Mouse (Mus musculus) limb, embryonic 15.5 days (tissue): ENCODE results near the gene Thap12. TPM values are rescaled to one million over a fixed set of nuclear protein-coding genes. Genes with fewer than 3 reads are reported as not detected.
A peak's percentile ranks its signal among the peaks of the same experiment; 100 is the strongest.

Source experiments
- ATAC-seq: fragments of 200-750 bp; cut with Nextera tagmentation; 2 replicates; pipeline ENCODE4 v1.8.0; 2017; ENCODE audit warnings: low read depth, moderate TSS enrichment; ENCODE audit not compliant: insufficient number of reproducible peaks, low FRiP score, low TSS enrichment
- H3K27ac ChIP-seq: fragments of 300-500 bp; sonication (generic); 2 replicates; pipeline ENCODE4 v1.5.1; 2015; ENCODE audit warnings: moderate library complexity, mild to moderate bottlenecking, inconsistent platforms
- H3K27me3 ChIP-seq: fragments of 300-500 bp; sonication (generic); 2 replicates; pipeline ENCODE4 v1.6.1; 2015; ENCODE audit warnings: inconsistent platforms
- H3K36me3 ChIP-seq: fragments of 300-500 bp; sonication (generic); 2 replicates; pipeline ENCODE4 v1.6.1; 2015; ENCODE audit warnings: inconsistent platforms
- H3K4me1 ChIP-seq: fragments of 300-500 bp; sonication (generic); 2 replicates; pipeline ENCODE4 v1.6.1; 2015; ENCODE audit warnings: inconsistent platforms
- H3K4me2 ChIP-seq: fragments of 300-500 bp; sonication (generic); 2 replicates; pipeline ENCODE4 v1.6.1; 2015; ENCODE audit warnings: mild to moderate bottlenecking, inconsistent platforms
- H3K4me3 ChIP-seq: fragments of 300-500 bp; sonication (generic); 2 replicates; pipeline ENCODE4 v1.5.1; 2015; ENCODE audit warnings: mild to moderate bottlenecking, inconsistent platforms
- H3K9ac ChIP-seq: fragments of 300-500 bp; sonication (generic); 2 replicates; pipeline ENCODE4 v1.6.1; 2015; ENCODE audit warnings: inconsistent platforms
- H3K9me3 ChIP-seq: fragments of 300-500 bp; sonication (generic); 2 replicates; pipeline ENCODE4 v1.6.1; 2016; ENCODE audit warnings: inconsistent platforms
- WGBS: fragments of 180-500 bp; shearing (Covaris S2); methylation state at CpG from one replicate; pipeline ENCODE4 v1.1.7; 2015; 5-methylcytosine and 5-hydroxymethylcytosine counted together
- polyA plus RNA-seq: library from polyadenylated mRNA; unstranded; fragments of >200 nt; fragmentation: Nextera tagmentation; extraction: Ambion mirVana; gene quantifications from 2 replicates; pipeline ENCODE4 v1.2.1, GENCODE M21; 2015

Gene Thap12
- polyA plus RNA-seq = 49.9 and 57.0 TPM in 2 replicates

DNA sequence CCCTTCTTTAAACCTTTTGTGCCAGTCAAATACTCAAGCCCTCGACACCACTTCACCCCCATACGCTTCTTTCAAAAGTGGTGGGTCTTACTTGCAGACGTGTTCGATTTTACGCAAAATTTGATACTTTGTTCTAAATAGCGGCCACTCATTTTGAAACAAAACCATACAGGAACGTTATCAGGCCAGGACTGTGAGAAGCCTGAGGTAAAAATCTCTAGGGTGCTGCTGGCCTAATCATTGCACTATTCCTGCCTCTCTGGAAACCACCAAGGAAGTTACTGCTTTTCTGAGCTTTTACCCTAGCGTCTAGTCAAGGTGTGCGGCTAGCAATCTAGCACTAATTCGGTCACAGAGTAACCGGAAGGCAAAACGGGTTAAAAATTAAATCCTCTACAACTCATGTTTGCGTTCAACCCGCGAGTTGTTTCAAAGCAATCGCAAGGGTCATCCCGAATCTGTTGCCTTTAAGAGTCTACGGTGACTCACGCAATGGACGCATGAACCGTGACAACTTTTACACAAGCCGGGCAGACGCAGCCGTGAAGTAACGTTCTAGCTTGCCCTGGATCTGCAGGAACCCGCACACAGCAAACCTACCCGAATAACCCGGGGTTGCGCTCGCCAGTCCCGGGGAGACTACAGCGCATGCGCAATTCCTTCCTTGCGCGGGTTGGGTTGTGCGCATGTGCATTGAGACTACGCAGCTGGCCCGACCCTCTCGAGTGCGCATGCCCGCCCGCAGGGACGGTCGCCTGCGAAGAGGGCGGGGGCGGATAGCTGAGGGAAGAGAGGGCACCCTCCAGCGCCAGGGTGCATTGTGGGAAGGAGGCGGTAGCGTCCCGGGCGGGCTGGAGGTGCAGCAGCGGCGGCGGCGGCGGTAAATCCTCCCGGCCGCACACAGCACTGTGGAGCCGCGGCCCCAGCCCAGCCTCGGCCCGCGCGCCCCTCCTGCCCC lies at the start of gene Thap12:
Gene Thap12, plus strand, starts transcription at position 821 of the 958 bp plus-strand sequence.
- Histone ChIP-seq H3K4me3 (peak within 1 kb of the TSS; percentile 93), H3K9ac (peak within 1 kb of the TSS; percentile 92), H3K4me1 (peaks cover 23% of the 10 kb centered on the region), H3K4me2 (peak within 1 kb of the TSS; percentile 63), H3K36me3 (no peaks in the 10 kb centered on the region), H3K9me3 (no peaks in the 10 kb centered on the region), H3K27me3 (no peaks in the 10 kb centered on the region), H3K27ac (peak within 1 kb of the TSS; percentile 89)
- 3% methylated on average over 50 of the region's 65 CpGs for WGBS
- peak; percentile 98 for ATAC-seq

DNA sequence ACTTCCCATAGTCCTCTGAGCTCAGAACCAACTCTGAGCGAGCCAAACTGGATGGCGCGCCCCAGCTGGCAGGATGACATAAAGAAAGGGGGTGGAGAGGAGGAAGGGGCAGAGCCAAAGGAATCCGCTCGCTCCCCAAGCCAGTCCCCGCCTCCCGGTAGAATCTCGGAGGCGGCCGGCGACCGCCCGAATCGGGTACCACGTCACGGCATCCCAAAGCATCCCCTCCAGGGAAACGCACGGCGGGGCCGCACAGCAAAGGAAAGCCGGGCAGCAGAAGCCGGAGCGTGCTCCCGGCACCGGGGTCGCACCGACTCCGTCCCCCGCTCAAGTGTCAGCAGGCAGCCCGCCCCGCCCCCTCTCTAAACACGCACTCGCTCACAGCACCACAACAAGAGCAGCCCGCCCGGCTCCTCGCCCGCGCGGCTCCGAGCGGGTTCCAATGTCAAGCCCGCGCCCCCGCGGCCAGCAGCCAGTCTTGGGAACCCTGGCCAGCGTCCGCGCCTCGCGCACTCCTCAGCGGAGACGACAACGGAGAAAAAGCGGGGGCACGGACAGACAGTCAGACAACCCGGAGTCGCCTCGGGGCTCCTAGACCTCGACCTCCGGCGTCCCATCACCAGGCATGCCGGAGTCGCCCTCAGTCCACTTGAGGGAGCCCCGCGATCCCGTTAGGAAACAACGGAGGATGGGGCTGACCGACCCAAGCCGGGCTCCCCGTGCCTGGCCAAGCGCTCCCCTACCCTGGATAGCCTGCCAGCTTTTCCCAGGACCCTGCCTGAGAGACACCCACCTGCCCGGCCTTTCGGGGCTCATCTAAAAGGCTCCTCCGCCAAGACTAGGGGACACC lies 47.0 kb upstream of the Thap12 start:
- Histone ChIP-seq H3K36me3 (peaks cover 15% of the 10 kb centered on the region), H3K4me2 (peak overlapping the region; percentile 63), H3K27ac (peak overlapping the region; percentile 97), H3K4me3 (peak overlapping the region; percentile 99), H3K9ac (peak overlapping the region; percentile 73), H3K27me3 (no peaks in the 10 kb centered on the region), H3K4me1 (peaks cover 5% of the 10 kb centered on the region), H3K9me3 (no peaks in the 10 kb centered on the region)
- ATAC-seq = peak; percentile 77
- 0% methylated on average over 73 of the region's 74 CpGs for WGBS

DNA sequence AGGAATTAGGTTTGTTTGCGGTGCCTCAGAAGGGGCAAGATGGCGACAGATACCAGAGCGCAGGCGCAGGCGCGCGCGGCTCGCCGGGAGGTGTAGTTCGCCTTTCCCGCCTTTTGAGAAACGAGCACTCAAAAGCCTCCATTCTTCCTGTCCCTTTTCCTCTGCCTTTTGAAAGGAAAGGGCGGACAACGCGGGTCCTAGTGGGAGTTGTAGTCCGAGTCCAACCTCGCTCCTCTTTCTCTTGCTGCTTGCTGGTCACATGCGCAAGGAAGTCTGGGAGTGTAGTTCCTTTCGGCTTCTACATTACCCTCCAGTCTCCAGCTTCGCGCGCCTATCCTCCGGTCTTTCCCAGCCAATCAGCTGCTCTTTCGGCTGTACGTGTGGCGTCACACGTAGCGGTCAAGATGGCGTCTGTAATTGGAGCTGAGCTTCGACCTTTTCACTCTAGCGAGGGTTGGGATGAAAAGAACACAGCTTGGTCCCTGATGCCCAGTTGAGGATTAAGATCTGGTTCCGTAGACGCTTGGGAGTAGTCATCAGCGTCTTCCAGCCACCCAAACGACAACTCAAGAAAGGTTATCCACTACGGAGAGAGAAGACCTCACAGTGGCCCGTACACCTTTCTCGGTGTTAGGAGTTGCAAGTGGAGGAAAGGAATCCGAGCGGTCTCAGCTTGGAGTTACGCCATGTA lies 46.2 kb upstream of the Thap12 start, which contains the start of gene Emsy:
Gene Emsy, minus strand, starts transcription at position 253 of the 691 bp plus-strand sequence.
- no peaks in the 10 kb centered on the region for H3K9me3 ChIP-seq
- peak within 1 kb of the TSS; percentile 99 for H3K4me3 ChIP-seq
- H3K36me3 ChIP-seq = peaks cover 14% of the 10 kb centered on the region
- H3K4me1 ChIP-seq = peaks cover 5% of the 10 kb centered on the region
- peak within 1 kb of the TSS; percentile 97 for H3K27ac ChIP-seq
- H3K4me2 ChIP-seq = peak within 1 kb of the TSS; percentile 63
- peak within 1 kb of the TSS; percentile 73 for H3K9ac ChIP-seq
- WGBS = under 1% methylated on average over 42 of the region's 42 CpGs
- no peaks in the 10 kb centered on the region for H3K27me3 ChIP-seq
- peak; percentile 99 for ATAC-seq

GRCm38 (mm10) chr7:98665166-98665565 lies 37.7 kb upstream of the Thap12 start:
- ATAC-seq = no peak
- no peak overlapping the region for H3K27ac ChIP-seq

DNA sequence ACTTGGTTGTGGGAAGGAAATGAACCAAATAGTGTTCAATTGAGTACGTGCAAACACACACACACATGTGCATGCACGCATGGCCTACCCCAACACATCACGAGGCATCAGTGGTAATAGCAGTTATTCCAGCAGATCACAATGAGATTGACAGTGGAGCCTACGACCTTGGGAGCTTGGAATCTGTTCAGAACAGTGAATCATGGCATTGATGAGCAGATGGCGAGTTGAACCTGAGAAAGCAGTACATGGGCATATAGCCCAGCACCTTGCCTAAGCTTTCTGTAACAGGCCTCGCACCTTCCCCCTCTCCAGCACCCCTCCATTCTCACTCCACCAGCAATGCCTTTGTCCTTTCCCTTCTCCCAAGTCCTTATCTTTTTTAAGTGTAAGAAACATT lies 37.2 kb upstream of the Thap12 start:
- ATAC-seq = no peak
- no peak overlapping the region for H3K9ac ChIP-seq
- WGBS = 76% methylated on average over 6 of the region's 6 CpGs

More at GRCm38 (mm10) chr7:98665166-98665565, 37.7 kb upstream of the Thap12 start:
- no peaks in the 10 kb centered on the region for H3K9me3 ChIP-seq
- H3K4me2 ChIP-seq = no peak overlapping the region
- no peaks in the 10 kb centered on the region for H3K27me3 ChIP-seq
- H3K9ac ChIP-seq = no peak overlapping the region
- peaks cover 13% of the 10 kb centered on the region for H3K4me1 ChIP-seq
- H3K36me3 ChIP-seq = no peaks in the 10 kb centered on the region
- H3K4me3 ChIP-seq = no peak overlapping the region
- 36% methylated on average over 5 of the region's 5 CpGs for WGBS

GRCm38 (mm10) chr7:98667956-98668746 lies 34.8 kb upstream of the Thap12 start:
- 42% methylated on average over 6 of the region's 6 CpGs for WGBS
- Histone ChIP-seq H3K27ac (peak overlapping the region; percentile 57), H3K4me3 (no peak overlapping the region), H3K9ac (no peak overlapping the region), H3K27me3 (no peaks in the 10 kb centered on the region), H3K9me3 (no peaks in the 10 kb centered on the region), H3K36me3 (no peaks in the 10 kb centered on the region), H3K4me2 (no peak overlapping the region), H3K4me1 (peaks cover 30% of the 10 kb centered on the region)
- no peak for ATAC-seq

More for the DNA sequence above, 37.2 kb upstream of the Thap12 start:
- no peak overlapping the region for H3K4me3 ChIP-seq
- H3K4me2 ChIP-seq = no peak overlapping the region
- no peaks in the 10 kb centered on the region for H3K27me3 ChIP-seq
- no peaks in the 10 kb centered on the region for H3K36me3 ChIP-seq
- peaks cover 13% of the 10 kb centered on the region for H3K4me1 ChIP-seq
- no peaks in the 10 kb centered on the region for H3K9me3 ChIP-seq
- no peak overlapping the region for H3K27ac ChIP-seq

DNA sequence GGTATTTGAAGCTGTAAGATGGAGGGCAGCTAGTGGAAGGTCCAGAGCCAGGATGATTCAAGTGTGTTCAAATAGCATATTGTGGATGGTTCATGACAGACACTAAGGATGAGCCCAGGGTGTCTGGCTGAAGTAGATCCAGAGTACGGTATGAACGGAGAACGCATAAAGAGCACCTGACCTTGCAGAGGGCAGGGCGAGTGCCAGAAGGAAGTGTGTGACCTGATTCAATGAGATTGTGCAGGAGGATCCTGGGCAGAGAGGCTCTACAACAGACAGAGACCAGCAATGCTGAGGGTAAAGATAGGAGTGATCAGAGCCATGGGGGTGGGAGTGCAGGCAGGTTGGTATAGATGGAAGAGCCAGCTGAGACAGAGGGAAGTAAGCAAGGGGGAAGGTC lies 32.1 kb upstream of the Thap12 start:
- Histone ChIP-seq H3K27ac (no peak overlapping the region), H3K4me2 (no peak overlapping the region), H3K36me3 (no peaks in the 10 kb centered on the region), H3K27me3 (no peaks in the 10 kb centered on the region), H3K4me1 (peaks cover 23% of the 10 kb centered on the region), H3K9me3 (no peaks in the 10 kb centered on the region), H3K9ac (no peak overlapping the region), H3K4me3 (no peak overlapping the region)
- WGBS = 90% methylated on average over 4 of the region's 4 CpGs
- ATAC-seq = no peak

- no peaks in the 10 kb centered on the region for H3K9me3 ChIP-seq
- H3K4me2 ChIP-seq = no peak overlapping the region
- H3K27me3 ChIP-seq = no peaks in the 10 kb centered on the region
- H3K36me3 ChIP-seq = no peaks in the 10 kb centered on the region
- H3K27ac ChIP-seq = no peak overlapping the region
- H3K9ac ChIP-seq = no peak overlapping the region
- WGBS = 49% methylated on average over 9 of the region's 9 CpGs
- H3K4me3 ChIP-seq = no peak overlapping the region
- ATAC-seq = no peak
- peaks cover 23% of the 10 kb centered on the region for H3K4me1 ChIP-seq
Observed at GRCm38 (mm10) chr7:98671416-98671815, 31.5 kb upstream of the Thap12 start.

GRCm38 (mm10) chr7:98672241-98672955 lies 30.5 kb upstream of the Thap12 start:
- Histone ChIP-seq H3K9me3 (no peaks in the 10 kb centered on the region), H3K4me2 (no peak overlapping the region), H3K9ac (no peak overlapping the region), H3K27me3 (no peaks in the 10 kb centered on the region), H3K36me3 (no peaks in the 10 kb centered on the region), H3K27ac (peak overlapping the region; percentile 66), H3K4me3 (no peak overlapping the region), H3K4me1 (peaks cover 24% of the 10 kb centered on the region)
- WGBS = 37% methylated on average over 11 of the region's 11 CpGs
- peak; percentile 71; the same call in 1 of the 2 replicates for ATAC-seq

- WGBS = 68% methylated on average over 4 of the region's 4 CpGs
- no peaks in the 10 kb centered on the region for H3K27me3 ChIP-seq
- no peak overlapping the region for H3K27ac ChIP-seq
- no peaks in the 10 kb centered on the region for H3K36me3 ChIP-seq
- H3K4me3 ChIP-seq = no peak overlapping the region
- H3K9ac ChIP-seq = no peak overlapping the region
- no peak overlapping the region for H3K4me2 ChIP-seq
- no peaks in the 10 kb centered on the region for H3K9me3 ChIP-seq
- ATAC-seq = no peak
- H3K4me1 ChIP-seq = peaks cover 25% of the 10 kb centered on the region
Observed at GRCm38 (mm10) chr7:98674344-98674743, 28.6 kb upstream of the Thap12 start.
